Mouse (Mus musculus): Measurements from ENCODE around the gene Coro1a. TPM values are rescaled to one million over a fixed set of nuclear protein-coding genes. Genes with fewer than 3 reads are reported as not detected.

Gene Coro1a
- polyA plus RNA-seq, 1 experiment from 2014 or later, result 55.5 TPM

GRCm38 (mm10) chr7:126665269-126665668, 42.3 kb downstream of the Coro1a start:
- Histone ChIP-seq H3K4me3 (replicated peaks; ENCODE audit: low read length) (no peak overlapping the region), H3K9ac (ENCODE audit: low read length) (no peak overlapping the region), H3K4me1 (ENCODE audit: control insufficient read depth, insufficient read depth, low read length) (no peaks in the 10 kb centered on the region), H3K4me2 (ENCODE audit: low read depth, low read length) (no peak overlapping the region), H3K27me3 (ENCODE audit: control insufficient read depth, insufficient read depth, low read length) (no peaks in the 10 kb centered on the region), H3K36me3 (ENCODE audit: control insufficient read depth, insufficient read depth, low read length) (no peaks in the 10 kb centered on the region), H3K9me3 (replicated peaks; ENCODE audit: control insufficient read depth, low read length) (no peaks in the 10 kb centered on the region), H3K27ac (ENCODE audit: low read length) (no peak overlapping the region)
- 98% methylated on average over 3 of the region's 3 CpGs for WGBS
- ATAC-seq (ENCODE audit: insufficient read depth, low FRiP score), result no peak

GRCm38 (mm10) chr7:126663646-126664045, 43.9 kb downstream of the Coro1a start:
- Histone ChIP-seq H3K27ac (ENCODE audit: low read length) (no peak overlapping the region), H3K4me2 (ENCODE audit: low read depth, low read length) (no peak overlapping the region), H3K9me3 (replicated peaks; ENCODE audit: control insufficient read depth, low read length) (no peaks in the 10 kb centered on the region), H3K27me3 (ENCODE audit: control insufficient read depth, insufficient read depth, low read length) (no peaks in the 10 kb centered on the region), H3K4me1 (ENCODE audit: control insufficient read depth, insufficient read depth, low read length) (no peaks in the 10 kb centered on the region), H3K9ac (ENCODE audit: low read length) (no peak overlapping the region), H3K36me3 (ENCODE audit: control insufficient read depth, insufficient read depth, low read length) (no peaks in the 10 kb centered on the region), H3K4me3 (replicated peaks; ENCODE audit: low read length) (no peak overlapping the region)
- ATAC-seq (ENCODE audit: insufficient read depth, low FRiP score), result peak; percentile 47; the same call in 1 of the 2 replicates
- 51% methylated on average over 8 of the region's 8 CpGs for WGBS

- ATAC-seq (ENCODE audit: insufficient read depth, low FRiP score), result no peak
- Histone ChIP-seq H3K27me3 (ENCODE audit: control insufficient read depth, insufficient read depth, low read length) (no peaks in the 10 kb centered on the region), H3K36me3 (ENCODE audit: control insufficient read depth, insufficient read depth, low read length) (no peaks in the 10 kb centered on the region), H3K27ac (ENCODE audit: low read length) (no peak overlapping the region), H3K4me2 (ENCODE audit: low read depth, low read length) (no peak overlapping the region), H3K4me1 (ENCODE audit: control insufficient read depth, insufficient read depth, low read length) (no peaks in the 10 kb centered on the region), H3K9ac (ENCODE audit: low read length) (no peak overlapping the region), H3K9me3 (replicated peaks; ENCODE audit: control insufficient read depth, low read length) (no peaks in the 10 kb centered on the region), H3K4me3 (replicated peaks; ENCODE audit: low read length) (no peak overlapping the region)
- 88% methylated on average over 3 of the region's 3 CpGs for WGBS
These were observed 47.8 kb downstream of the Coro1a start for GRCm38 (mm10) chr7:126659771-126660170.

- H3K27ac ChIP-seq (ENCODE audit: low read length), result no peak overlapping the region
- no peak overlapping the region for H3K4me2 ChIP-seq (ENCODE audit: low read depth, low read length)
- H3K9ac ChIP-seq (ENCODE audit: low read length), result no peak overlapping the region
- no peak overlapping the region for H3K4me3 ChIP-seq (replicated peaks; ENCODE audit: low read length)
- no peak for ATAC-seq (ENCODE audit: insufficient read depth, low FRiP score)
- H3K27me3 ChIP-seq (ENCODE audit: control insufficient read depth, insufficient read depth, low read length), result no peaks in the 10 kb centered on the region
- WGBS, result 87% methylated on average over 1 of the region's 1 CpGs
- H3K36me3 ChIP-seq (ENCODE audit: control insufficient read depth, insufficient read depth, low read length), result no peaks in the 10 kb centered on the region
- H3K4me1 ChIP-seq (ENCODE audit: control insufficient read depth, insufficient read depth, low read length), result no peaks in the 10 kb centered on the region
- H3K9me3 ChIP-seq (replicated peaks; ENCODE audit: control insufficient read depth, low read length), result no peaks in the 10 kb centered on the region
These were observed 50.1 kb downstream of the Coro1a start for GRCm38 (mm10) chr7:126657522-126657921.

GRCm38 (mm10) chr7:126655695-126656094, 51.9 kb downstream of the Coro1a start:
- ATAC-seq (ENCODE audit: insufficient read depth, low FRiP score), result no peak
- 88% methylated on average over 3 of the region's 3 CpGs for WGBS
- H3K4me2 ChIP-seq (ENCODE audit: low read depth, low read length), result no peak overlapping the region
- H3K4me1 ChIP-seq (ENCODE audit: control insufficient read depth, insufficient read depth, low read length), result no peaks in the 10 kb centered on the region
- H3K4me3 ChIP-seq (replicated peaks; ENCODE audit: low read length), result no peak overlapping the region
- no peaks in the 10 kb centered on the region for H3K9me3 ChIP-seq (replicated peaks; ENCODE audit: control insufficient read depth, low read length)
- H3K27me3 ChIP-seq (ENCODE audit: control insufficient read depth, insufficient read depth, low read length), result no peaks in the 10 kb centered on the region
- no peaks in the 10 kb centered on the region for H3K36me3 ChIP-seq (ENCODE audit: control insufficient read depth, insufficient read depth, low read length)
- no peak overlapping the region for H3K9ac ChIP-seq (ENCODE audit: low read length)
- H3K27ac ChIP-seq (ENCODE audit: low read length), result no peak overlapping the region; the same call in 1 of the 2 replicates

- Histone ChIP-seq H3K9me3 (replicated peaks; ENCODE audit: control insufficient read depth, low read length) (no peaks in the 10 kb centered on the region), H3K9ac (ENCODE audit: low read length) (no peak overlapping the region), H3K4me3 (replicated peaks; ENCODE audit: low read length) (no peak overlapping the region), H3K27ac (ENCODE audit: low read length) (no peak overlapping the region), H3K36me3 (ENCODE audit: control insufficient read depth, insufficient read depth, low read length) (no peaks in the 10 kb centered on the region), H3K27me3 (ENCODE audit: control insufficient read depth, insufficient read depth, low read length) (no peaks in the 10 kb centered on the region), H3K4me1 (ENCODE audit: control insufficient read depth, insufficient read depth, low read length) (0 out of 2 replicates have a peak, but pooled peaks cover 3% of the 10 kb centered on the region), H3K4me2 (ENCODE audit: low read depth, low read length) (no peak overlapping the region)
- ATAC-seq (ENCODE audit: insufficient read depth, low FRiP score), result no peak
- WGBS, result 73% methylated on average over 2 of the region's 2 CpGs
These were observed 53.6 kb downstream of the Coro1a start for GRCm38 (mm10) chr7:126653991-126654390.

- H3K4me3 ChIP-seq (replicated peaks; ENCODE audit: low read length), result no peak overlapping the region
- peaks cover 9% of the 10 kb centered on the region; the same call in 1 of the 2 replicates for H3K4me1 ChIP-seq (ENCODE audit: control insufficient read depth, insufficient read depth, low read length)
- WGBS, result 31% methylated on average over 2 of the region's 2 CpGs
- ATAC-seq (ENCODE audit: insufficient read depth, low FRiP score), result no peak
- no peak overlapping the region for H3K27ac ChIP-seq (ENCODE audit: low read length)
- no peak overlapping the region for H3K9ac ChIP-seq (ENCODE audit: low read length)
- H3K4me2 ChIP-seq (ENCODE audit: low read depth, low read length), result no peak overlapping the region
- no peaks in the 10 kb centered on the region for H3K27me3 ChIP-seq (ENCODE audit: control insufficient read depth, insufficient read depth, low read length)
- no peaks in the 10 kb centered on the region for H3K9me3 ChIP-seq (replicated peaks; ENCODE audit: control insufficient read depth, low read length)
- no peaks in the 10 kb centered on the region for H3K36me3 ChIP-seq (ENCODE audit: control insufficient read depth, insufficient read depth, low read length)
These were observed 56.7 kb downstream of the Coro1a start for GRCm38 (mm10) chr7:126650852-126651251.

Other genes starting within 250 kb of the Coro1a start
- gene Atp2a1, start 244.7 kb downstream of the Coro1a start, polyA plus RNA-seq (2015; fragmentation: Nextera tagmentation; extraction: Ambion mirVana), result 4.0 and 110 TPM in 2 replicates
- gene Sh2b1, start 232.4 kb downstream of the Coro1a start, polyA plus RNA-seq (2015; fragmentation: Nextera tagmentation; extraction: Ambion mirVana), result 40.9 and 42.1 TPM in 2 replicates
- gene Tufm, start 220.4 kb downstream of the Coro1a start, polyA plus RNA-seq (2015; fragmentation: Nextera tagmentation; extraction: Ambion mirVana), result 140 and 154 TPM in 2 replicates
- 31.2 and 33.4 TPM in 2 replicates for gene Atxn2l, start 204.3 kb downstream of the Coro1a start, polyA plus RNA-seq (2015; fragmentation: Nextera tagmentation; extraction: Ambion mirVana)
- 165 and 176 TPM in 2 replicates for gene Eif3c, start 141.4 kb downstream of the Coro1a start, polyA plus RNA-seq (2015; fragmentation: Nextera tagmentation; extraction: Ambion mirVana)
- gene Apobr, start 122.8 kb downstream of the Coro1a start, polyA plus RNA-seq (2015; fragmentation: Nextera tagmentation; extraction: Ambion mirVana), result 1.4 and 2.2 TPM in 2 replicates
- 30.4 and 33.3 TPM in 2 replicates for gene Cln3, start 122.0 kb downstream of the Coro1a start, polyA plus RNA-seq (2015; fragmentation: Nextera tagmentation; extraction: Ambion mirVana)
- gene Il27, start 112.8 kb downstream of the Coro1a start, polyA plus RNA-seq (2015; fragmentation: Nextera tagmentation; extraction: Ambion mirVana), result not detected in 2 replicates
- 133 and 141 TPM in 2 replicates for gene Nupr1, start 76.9 kb downstream of the Coro1a start, polyA plus RNA-seq (2015; fragmentation: Nextera tagmentation; extraction: Ambion mirVana)
- 40.4 and 47.6 TPM in 2 replicates for gene Sgf29, start 58.5 kb downstream of the Coro1a start, polyA plus RNA-seq (2015; fragmentation: Nextera tagmentation; extraction: Ambion mirVana)
- 11.9 and 13.0 TPM in 2 replicates for gene Sult1a1, start 31.4 kb downstream of the Coro1a start, polyA plus RNA-seq (2015; fragmentation: Nextera tagmentation; extraction: Ambion mirVana)
- 93.0 and 107 TPM in 2 replicates for gene Bola2, start 12.4 kb downstream of the Coro1a start, polyA plus RNA-seq (2015; fragmentation: Nextera tagmentation; extraction: Ambion mirVana)
- 9.0 and 9.5 TPM in 2 replicates for gene Slx1b, start 12.0 kb downstream of the Coro1a start, polyA plus RNA-seq (2015; fragmentation: Nextera tagmentation; extraction: Ambion mirVana)
- 94.8 and 109 TPM in 2 replicates for gene Mapk3, start 51.8 kb upstream of the Coro1a start, polyA plus RNA-seq (2015; fragmentation: Nextera tagmentation; extraction: Ambion mirVana)
- gene Gdpd3, start 58.5 kb upstream of the Coro1a start, polyA plus RNA-seq (2015; fragmentation: Nextera tagmentation; extraction: Ambion mirVana), result 11.1 and 15.4 TPM in 2 replicates
- gene Ypel3, start 69.2 kb upstream of the Coro1a start, polyA plus RNA-seq (2015; fragmentation: Nextera tagmentation; extraction: Ambion mirVana), result 60.6 and 65.9 TPM in 2 replicates
- 0.27 and 0.47 TPM in 2 replicates for gene Tbx6, start 73.7 kb upstream of the Coro1a start, polyA plus RNA-seq (2015; fragmentation: Nextera tagmentation; extraction: Ambion mirVana)
- 180 and 192 TPM in 2 replicates for gene Ppp4c, start 84.7 kb upstream of the Coro1a start, polyA plus RNA-seq (2015; fragmentation: Nextera tagmentation; extraction: Ambion mirVana)
- gene Fam57b, start 89.9 kb upstream of the Coro1a start, polyA plus RNA-seq (2015; fragmentation: Nextera tagmentation; extraction: Ambion mirVana), result 1.1 and 1.3 TPM in 2 replicates
- not detected in 2 replicates for gene 4930451I11Rik, start 123.9 kb upstream of the Coro1a start, polyA plus RNA-seq (2015; fragmentation: Nextera tagmentation; extraction: Ambion mirVana)
- gene Doc2a, start 139.6 kb upstream of the Coro1a start, polyA plus RNA-seq (2015; fragmentation: Nextera tagmentation; extraction: Ambion mirVana), result 0.89 TPM in 1 of 2 replicates, not detected in the other
- 22.9 and 24.4 TPM in 2 replicates for gene Hirip3, start 154.2 kb upstream of the Coro1a start, polyA plus RNA-seq (2015; fragmentation: Nextera tagmentation; extraction: Ambion mirVana)
- 62.2 and 64.8 TPM in 2 replicates for gene Ino80e, start 154.6 kb upstream of the Coro1a start, polyA plus RNA-seq (2015; fragmentation: Nextera tagmentation; extraction: Ambion mirVana)
- 40.1 and 43.3 TPM in 2 replicates for gene Taok2, start 176.9 kb upstream of the Coro1a start, polyA plus RNA-seq (2015; fragmentation: Nextera tagmentation; extraction: Ambion mirVana)
- 30.2 and 34.1 TPM in 2 replicates for gene Tmem219, start 215.1 kb upstream of the Coro1a start, polyA plus RNA-seq (2015; fragmentation: Nextera tagmentation; extraction: Ambion mirVana)
- gene Kctd13, start 221.1 kb upstream of the Coro1a start, polyA plus RNA-seq (2015; fragmentation: Nextera tagmentation; extraction: Ambion mirVana), result 11.3 and 12.8 TPM in 2 replicates
- gene Asphd1, start 241.8 kb upstream of the Coro1a start, polyA plus RNA-seq (2015; fragmentation: Nextera tagmentation; extraction: Ambion mirVana), result 0.18 and 0.45 TPM in 2 replicates
- 1.3 and 1.9 TPM in 2 replicates for gene Sez6l2, start 242.8 kb upstream of the Coro1a start, polyA plus RNA-seq (2015; fragmentation: Nextera tagmentation; extraction: Ambion mirVana)

Measured in stomach, embryonic 16.5 days (tissue).